Mouse (Mus musculus) neural tube, embryonic 11.5 days (tissue): ENCODE measurements around the gene Map3k7cl. TPM values are rescaled to one million over a fixed set of nuclear protein-coding genes. Genes with fewer than 3 reads are reported as not detected.

Experiments used
- ATAC-seq: fragments of 200-750 bp; cut with Nextera tagmentation; 2 replicates; pipeline ENCODE4 v1.8.0; 2017; ENCODE audit warnings: moderate number of reproducible peaks, mild to moderate bottlenecking, moderate TSS enrichment, moderate library complexity; ENCODE audit not compliant: insufficient read depth, low FRiP score, low TSS enrichment
- DNase-seq: peaks from one replicate; pipeline ENCODE4 v3.0.0-alpha.2; 2015; ENCODE audit warnings: low spot score
- H3K27ac ChIP-seq: fragments of 300-500 bp; sonication (generic); 2 replicates; pipeline ENCODE4 v1.5.1; 2014; ENCODE audit warnings: low read depth, mild to moderate bottlenecking, low read length
- H3K27me3 ChIP-seq: fragments of 300-500 bp; sonication (generic); 2 replicates; pipeline ENCODE4 v1.6.1; 2014; ENCODE audit warnings: mild to moderate bottlenecking, low read length, mixed read lengths; ENCODE audit not compliant: control insufficient read depth, insufficient read depth
- H3K36me3 ChIP-seq: fragments of 300-500 bp; sonication (generic); 2 replicates; pipeline ENCODE4 v1.6.1; 2014; ENCODE audit warnings: mild to moderate bottlenecking, low read length, moderate library complexity, mixed read lengths; ENCODE audit not compliant: control insufficient read depth, insufficient read depth
- H3K4me1 ChIP-seq: fragments of 300-500 bp; sonication (generic); 2 replicates; pipeline ENCODE4 v1.6.1; 2014; ENCODE audit warnings: low read length, mixed read lengths; ENCODE audit not compliant: control insufficient read depth, insufficient read depth
- H3K4me2 ChIP-seq: fragments of 300-500 bp; sonication (generic); 2 replicates; pipeline ENCODE4 v1.6.1; 2014; ENCODE audit warnings: low read depth, mild to moderate bottlenecking, moderate library complexity
- H3K4me3 ChIP-seq: fragments of 300-500 bp; sonication (generic); 2 replicates; pipeline ENCODE4 v1.5.1; 2014; ENCODE audit warnings: low read depth, low read length
- H3K9ac ChIP-seq: fragments of 300-500 bp; sonication (generic); 2 replicates; pipeline ENCODE4 v1.6.1; 2014; ENCODE audit warnings: mild to moderate bottlenecking, low read length
- H3K9me3 ChIP-seq: fragments of 300-500 bp; sonication (generic); 2 replicates; pipeline ENCODE4 v1.6.1; 2016; ENCODE audit warnings: low read length; ENCODE audit not compliant: control insufficient read depth
- WGBS: fragments of 180-500 bp; shearing (Covaris S2); extraction: QIAGEN DNeasy Blood & Tissue Kit; methylation state at CpG from one replicate; pipeline ENCODE4 v1.1.7; 2014; 5-methylcytosine and 5-hydroxymethylcytosine counted together
- polyA plus RNA-seq: library from polyadenylated mRNA; unstranded; fragments of >200 nt; fragmentation: Nextera tagmentation; extraction: Ambion mirVana; gene quantifications from 2 replicates; pipeline ENCODE4 v1.2.1, GENCODE M21; 2014

Map3k7cl gene
- polyA plus RNA-seq: 0.15 TPM in 1 of 2 replicates, not detected in the other

GRCm38 (mm10) chr16:87552907-87553691 is at the start of gene Map3k7cl:
Gene Map3k7cl (plus strand): TSS chr16:87553330.
- Histone ChIP-seq H3K36me3 (no peaks in the 10 kb centered on the region), H3K9ac (no peak within 1 kb of the TSS), H3K4me2 (no peak within 1 kb of the TSS), H3K9me3 (no peaks in the 10 kb centered on the region), H3K27ac (no peak within 1 kb of the TSS), H3K27me3 (no peaks in the 10 kb centered on the region), H3K4me1 (no peaks in the 10 kb centered on the region), H3K4me3 (no peak within 1 kb of the TSS)
- ATAC-seq: no peak
- WGBS: 73% methylated on average over 24 of the region's 24 CpGs
- DNase-seq: no peak

- Histone ChIP-seq H3K4me2 (no peak overlapping the region), H3K9me3 (no peaks in the 10 kb centered on the region), H3K27me3 (no peaks in the 10 kb centered on the region), H3K4me3 (no peak overlapping the region), H3K4me1 (no peaks in the 10 kb centered on the region), H3K27ac (no peak overlapping the region), H3K36me3 (no peaks in the 10 kb centered on the region), H3K9ac (no peak overlapping the region)
- WGBS: 73% methylated on average over 5 of the region's 5 CpGs
- ATAC-seq (no peak), DNase-seq (no peak)
Measured at GRCm38 (mm10) chr16:87511706-87512105, 41.4 kb upstream of the Map3k7cl start.

GRCm38 (mm10) chr16:87512331-87512730 is 40.8 kb upstream of the Map3k7cl start:
- no peak overlapping the region for H3K4me3 ChIP-seq
- H3K9ac ChIP-seq: no peak overlapping the region
- no peaks in the 10 kb centered on the region for H3K36me3 ChIP-seq
- H3K4me1 ChIP-seq: no peaks in the 10 kb centered on the region
- H3K27me3 ChIP-seq: no peaks in the 10 kb centered on the region
- WGBS: 92% methylated on average over 14 of the region's 14 CpGs
- ATAC-seq: no peak
- H3K27ac ChIP-seq: no peak overlapping the region
- no peak for DNase-seq
- no peak overlapping the region for H3K4me2 ChIP-seq
- H3K9me3 ChIP-seq: no peaks in the 10 kb centered on the region

GRCm38 (mm10) chr16:87524228-87524627 is 28.9 kb upstream of the Map3k7cl start:
- ATAC-seq: no peak
- Histone ChIP-seq H3K4me2 (no peak overlapping the region), H3K9me3 (no peaks in the 10 kb centered on the region), H3K27me3 (no peaks in the 10 kb centered on the region), H3K9ac (no peak overlapping the region), H3K4me3 (no peak overlapping the region), H3K36me3 (no peaks in the 10 kb centered on the region), H3K4me1 (no peaks in the 10 kb centered on the region), H3K27ac (no peak overlapping the region)
- DNase-seq: no peak
- 90% methylated on average over 5 of the region's 5 CpGs for WGBS

GRCm38 (mm10) chr16:87527553-87528249 is 25.4 kb upstream of the Map3k7cl start:
- WGBS: 62% methylated on average over 8 of the region's 8 CpGs
- no peaks in the 10 kb centered on the region for H3K36me3 ChIP-seq

GRCm38 (mm10) chr16:87528755-87529154 is 24.4 kb upstream of the Map3k7cl start:
- Histone ChIP-seq H3K4me2 (no peak overlapping the region), H3K27me3 (no peaks in the 10 kb centered on the region), H3K4me3 (no peak overlapping the region), H3K9me3 (no peaks in the 10 kb centered on the region), H3K9ac (no peak overlapping the region), H3K27ac (no peak overlapping the region), H3K4me1 (no peaks in the 10 kb centered on the region), H3K36me3 (no peaks in the 10 kb centered on the region)
- WGBS: 78% methylated on average over 10 of the region's 10 CpGs
- no peak for ATAC-seq
- DNase-seq: no peak

More at GRCm38 (mm10) chr16:87527553-87528249, 25.4 kb upstream of the Map3k7cl start:
- H3K9ac ChIP-seq: no peak overlapping the region
- DNase-seq: no peak
- H3K4me1 ChIP-seq: no peaks in the 10 kb centered on the region
- H3K4me2 ChIP-seq: no peak overlapping the region
- H3K9me3 ChIP-seq: no peaks in the 10 kb centered on the region
- no peak overlapping the region for H3K4me3 ChIP-seq
- no peaks in the 10 kb centered on the region for H3K27me3 ChIP-seq
- ATAC-seq: no peak
- no peak overlapping the region for H3K27ac ChIP-seq

- H3K4me2 ChIP-seq: no peak overlapping the region
- no peaks in the 10 kb centered on the region for H3K9me3 ChIP-seq
- ATAC-seq: no peak
- no peak overlapping the region for H3K4me3 ChIP-seq
- no peak overlapping the region for H3K27ac ChIP-seq
- no peaks in the 10 kb centered on the region for H3K36me3 ChIP-seq
- whole genome bisulfite sequencing: 56% methylated on average over 2 of the region's 2 CpGs
- no peaks in the 10 kb centered on the region for H3K27me3 ChIP-seq
- DNase-seq: no peak
- no peak overlapping the region for H3K9ac ChIP-seq
- no peaks in the 10 kb centered on the region for H3K4me1 ChIP-seq
Measured at GRCm38 (mm10) chr16:87548348-87548747, 4.8 kb upstream of the Map3k7cl start.

GRCm38 (mm10) chr16:87556320-87556719 is 3.2 kb downstream of the Map3k7cl start:
- Histone ChIP-seq H3K27ac (no peak overlapping the region), H3K4me3 (no peak overlapping the region), H3K36me3 (no peaks in the 10 kb centered on the region), H3K4me1 (no peaks in the 10 kb centered on the region), H3K27me3 (no peaks in the 10 kb centered on the region), H3K9ac (no peak overlapping the region), H3K4me2 (no peak overlapping the region), H3K9me3 (no peaks in the 10 kb centered on the region)
- no peak for ATAC-seq
- DNase-seq: no peak
- WGBS: 68% methylated on average over 8 of the region's 8 CpGs

- Histone ChIP-seq H3K9ac (no peak overlapping the region), H3K4me3 (no peak overlapping the region), H3K27ac (no peak overlapping the region), H3K9me3 (no peaks in the 10 kb centered on the region), H3K4me2 (no peak overlapping the region), H3K36me3 (no peaks in the 10 kb centered on the region), H3K4me1 (no peaks in the 10 kb centered on the region), H3K27me3 (no peaks in the 10 kb centered on the region)
- DNase-seq (no peak), ATAC-seq (no peak)
- whole genome bisulfite sequencing: 88% methylated on average over 4 of the region's 4 CpGs
Measured at GRCm38 (mm10) chr16:87561501-87561900, 8.4 kb downstream of the Map3k7cl start.
